Mouse (Mus musculus) embryo, embryonic 11.5 days (tissue): ENCODE results near the gene Gch1.
A peak's percentile ranks its signal among the peaks of the same experiment; 100 is the strongest.

Experiments
- DNase-seq: peaks from one replicate; pipeline ENCODE4 v3.0.0-alpha.2; 2012; ENCODE audit warnings: low read depth, low spot score

Gene Gch1

GRCm38 (mm10) chr14:47206601-47207000, 17.4 kb upstream of the Gch1 start:
- DNase-seq, result no peak

GRCm38 (mm10) chr14:47205270-47205972, 16.2 kb upstream of the Gch1 start:
- no peak for DNase-seq

- DNase-seq, result no peak
Measured at GRCm38 (mm10) chr14:47197340-47197739, 8.1 kb upstream of the Gch1 start.

GRCm38 (mm10) chr14:47196711-47197110, 7.5 kb upstream of the Gch1 start:
- no peak for DNase-seq

- no peak for DNase-seq
Measured at GRCm38 (mm10) chr14:47194096-47194495, 4.9 kb upstream of the Gch1 start.

GRCm38 (mm10) chr14:47193506-47193905, 4.3 kb upstream of the Gch1 start:
- no peak for DNase-seq

GRCm38 (mm10) chr14:47191861-47192260, 2.6 kb upstream of the Gch1 start:
- DNase-seq, result no peak

- DNase-seq, result no peak
Measured at GRCm38 (mm10) chr14:47190626-47191025, 1.4 kb upstream of the Gch1 start.

GRCm38 (mm10) chr14:47189635-47189955, 382 bp upstream of the Gch1 start:
- peak; percentile 9 for DNase-seq

GRCm38 (mm10) chr14:47188475-47188847, 752 bp downstream of the Gch1 start:
- no peak for DNase-seq

GRCm38 (mm10) chr14:47187666-47188360, 1.4 kb downstream of the Gch1 start:
- DNase-seq, result no peak

- DNase-seq, result no peak
Measured at GRCm38 (mm10) chr14:47187261-47187660, 2.0 kb downstream of the Gch1 start.

GRCm38 (mm10) chr14:47186561-47186960, 2.7 kb downstream of the Gch1 start:
- no peak for DNase-seq

- no peak for DNase-seq
Measured at GRCm38 (mm10) chr14:47181497-47182290, 7.5 kb downstream of the Gch1 start.

- DNase-seq, result no peak
Measured at GRCm38 (mm10) chr14:47178851-47179250, 10.4 kb downstream of the Gch1 start.

- no peak for DNase-seq
Measured at GRCm38 (mm10) chr14:47177846-47178414, 11.3 kb downstream of the Gch1 start.

GRCm38 (mm10) chr14:47176226-47176625, 13.0 kb downstream of the Gch1 start:
- no peak for DNase-seq

- DNase-seq, result no peak
Measured at GRCm38 (mm10) chr14:47175136-47175535, 14.1 kb downstream of the Gch1 start.

- no peak for DNase-seq
Measured at GRCm38 (mm10) chr14:47172073-47172472, 17.1 kb downstream of the Gch1 start.

- no peak for DNase-seq
Measured at GRCm38 (mm10) chr14:47170499-47171109, 18.6 kb downstream of the Gch1 start.

GRCm38 (mm10) chr14:47169677-47170410, 19.4 kb downstream of the Gch1 start:
- no peak for DNase-seq
